Mouse (Mus musculus) testis, adult 2 months (tissue): ENCODE results near the gene Tex14.

Experiments used
- CTCF ChIP-seq: fragments of 200-500 bp; IDR thresholded peaks from 2 replicates; pipeline ENCODE4 v1.5.1; 2012; ENCODE audit warnings: low read depth, mild to moderate bottlenecking, inconsistent platforms, low read length, moderate library complexity; ENCODE audit not compliant: control insufficient read depth, insufficient read depth, insufficient replicate concordance
- POLR2A ChIP-seq: fragments of 200-500 bp; IDR thresholded peaks from 2 replicates; pipeline ENCODE4 v1.6.1; 2012; ENCODE audit warnings: low read depth, mild to moderate bottlenecking, inconsistent platforms, low read length, moderate library complexity; ENCODE audit not compliant: control insufficient read depth

GRCm38 (mm10) chr11:87463243-87463540 is 58.3 kb downstream of the Tex14 start:
- no peak for TF ChIP-seq POLR2A
- no peak for TF ChIP-seq CTCF
